Mouse (Mus musculus) hindbrain, embryonic 10.5 days (tissue): ENCODE results near the gene Prps1. TPM values are rescaled to one million over a fixed set of nuclear protein-coding genes. Genes with fewer than 3 reads are reported as not detected.
A peak's percentile ranks its signal among the peaks of the same experiment; 100 is the strongest.
"Not testable (repeated sequence)": the region's sequence is repeated elsewhere in the genome, so short reads cannot be mapped to it uniquely, and the experiment has no call there.

Experiments used
- DNase-seq: peaks from one replicate; pipeline ENCODE4 v3.0.0-alpha.2; 2017; ENCODE audit warnings: low spot score
- H3K27ac ChIP-seq: fragments of 300-500 bp; sonication (generic); 2 replicates; pipeline ENCODE4 v1.5.1; 2016; ENCODE audit warnings: mild to moderate bottlenecking, moderate library complexity
- H3K27me3 ChIP-seq: fragments of 300-500 bp; sonication (generic); 2 replicates; pipeline ENCODE4 v1.6.1; 2016; ENCODE audit warnings: mild to moderate bottlenecking; ENCODE audit not compliant: poor library complexity, insufficient read depth, severe bottlenecking
- H3K36me3 ChIP-seq: fragments of 300-500 bp; sonication (generic); 2 replicates; pipeline ENCODE4 v1.6.1; 2016; ENCODE audit warnings: mild to moderate bottlenecking, moderate library complexity
- H3K4me1 ChIP-seq: fragments of 300-500 bp; sonication (generic); replicated peaks from 2 replicates; pipeline ENCODE4 v1.6.1; 2016; ENCODE audit warnings: mild to moderate bottlenecking
- H3K4me3 ChIP-seq: fragments of 300-500 bp; sonication (generic); 2 replicates; pipeline ENCODE4 v1.5.1; 2016; ENCODE audit warnings: mild to moderate bottlenecking, moderate library complexity
- H3K9me3 ChIP-seq: fragments of 300-500 bp; sonication (generic); 2 replicates; pipeline ENCODE4 v1.6.1; 2016; ENCODE audit warnings: mild to moderate bottlenecking, moderate library complexity
- WGBS: fragments of 180-500 bp; shearing (Covaris S2); methylation state at CpG from one replicate; pipeline ENCODE4 v1.1.7; 2016; 5-methylcytosine and 5-hydroxymethylcytosine counted together
- polyA plus RNA-seq: library from polyadenylated mRNA; unstranded; fragments of >200 nt; fragmentation: Nextera tagmentation; extraction: Ambion mirVana; gene quantifications from 2 replicates; pipeline ENCODE4 v1.2.1, GENCODE M21; 2016

The Prps1 gene
- polyA plus RNA-seq, 1 experiment from 2014 or later = 82.8 TPM

GRCm38 (mm10) chrX:140457502-140457901 lies 1.1 kb downstream of the Prps1 start:
- Histone ChIP-seq H3K27ac (peak overlapping the region; percentile 81; the same call in 1 of the 2 replicates), H3K27me3 (peaks cover 30% of the 10 kb centered on the region)
- DNase-seq = peak; percentile 4

GRCm38 (mm10) chrX:140478231-140478630 lies 21.8 kb downstream of the Prps1 start:
- no peaks in the 10 kb centered on the region for H3K9me3 ChIP-seq
- WGBS = 89% methylated on average over 6 of the region's 6 CpGs
- no peaks in the 10 kb centered on the region for H3K4me1 ChIP-seq
- H3K27ac ChIP-seq = no peak overlapping the region
- H3K4me3 ChIP-seq = no peak overlapping the region
- no peak for DNase-seq
- peaks cover 26% of the 10 kb centered on the region for H3K27me3 ChIP-seq
- peaks cover 20% of the 10 kb centered on the region for H3K36me3 ChIP-seq

More at GRCm38 (mm10) chrX:140457502-140457901, 1.1 kb downstream of the Prps1 start:
- Histone ChIP-seq H3K9me3 (no peaks in the 10 kb centered on the region), H3K36me3 (no peaks in the 10 kb centered on the region), H3K4me1 (no peaks in the 10 kb centered on the region; the same call in 1 of the 2 replicates), H3K4me3 (peak overlapping the region; percentile 61)
- 18% methylated on average over 12 of the region's 12 CpGs for WGBS

- Histone ChIP-seq H3K9me3 (no peaks in the 10 kb centered on the region), H3K4me3 (no peak overlapping the region), H3K36me3 (peaks cover 14% of the 10 kb centered on the region; the same call in 1 of the 2 replicates), H3K27ac (no peak overlapping the region), H3K4me1 (no peaks in the 10 kb centered on the region), H3K27me3 (peaks cover 26% of the 10 kb centered on the region)
- WGBS = 61% methylated on average over 5 of the region's 5 CpGs
- DNase-seq = peak; percentile 20
Measured at GRCm38 (mm10) chrX:140479171-140479570, 22.8 kb downstream of the Prps1 start.

GRCm38 (mm10) chrX:140489174-140489573 lies 32.8 kb downstream of the Prps1 start:
- Histone ChIP-seq H3K4me1 (no peaks in the 10 kb centered on the region), H3K27me3 (peaks cover 52% of the 10 kb centered on the region), H3K4me3 (no peak overlapping the region), H3K36me3 (no peaks in the 10 kb centered on the region), H3K9me3 (no peaks in the 10 kb centered on the region), H3K27ac (no peak overlapping the region)
- WGBS = 93% methylated on average over 1 of the region's 1 CpGs
- no peak for DNase-seq

GRCm38 (mm10) chrX:140490203-140490602 lies 33.8 kb downstream of the Prps1 start:
- no peak overlapping the region for H3K27ac ChIP-seq
- no peaks in the 10 kb centered on the region for H3K36me3 ChIP-seq
- no peak overlapping the region for H3K4me3 ChIP-seq
- no peaks in the 10 kb centered on the region for H3K9me3 ChIP-seq
- DNase-seq = no peak
- 92% methylated on average over 3 of the region's 3 CpGs for WGBS
- H3K4me1 ChIP-seq = no peaks in the 10 kb centered on the region
- H3K27me3 ChIP-seq = peaks cover 60% of the 10 kb centered on the region

GRCm38 (mm10) chrX:140491884-140492571 lies 35.6 kb downstream of the Prps1 start:
- H3K4me1 ChIP-seq = no peaks in the 10 kb centered on the region
- H3K4me3 ChIP-seq = no peak overlapping the region
- no peaks in the 10 kb centered on the region for H3K36me3 ChIP-seq
- no peak overlapping the region for H3K27ac ChIP-seq
- H3K27me3 ChIP-seq = peaks cover 62% of the 10 kb centered on the region
- 62% methylated on average over 10 of the region's 10 CpGs for WGBS
- no peak for DNase-seq
- no peaks in the 10 kb centered on the region for H3K9me3 ChIP-seq

- no peaks in the 10 kb centered on the region for H3K36me3 ChIP-seq
- peaks cover 64% of the 10 kb centered on the region for H3K27me3 ChIP-seq
- H3K4me3 ChIP-seq = no peak overlapping the region
- 68% methylated on average over 7 of the region's 7 CpGs for WGBS
- no peak overlapping the region for H3K27ac ChIP-seq
- no peak for DNase-seq
- H3K9me3 ChIP-seq = no peaks in the 10 kb centered on the region
- H3K4me1 ChIP-seq = no peaks in the 10 kb centered on the region
Measured at GRCm38 (mm10) chrX:140493527-140494029, 37.2 kb downstream of the Prps1 start.

- Histone ChIP-seq H3K4me3 (no peak overlapping the region), H3K4me1 (no peaks in the 10 kb centered on the region), H3K36me3 (no peaks in the 10 kb centered on the region), H3K9me3 (no peaks in the 10 kb centered on the region), H3K27ac (no peak overlapping the region), H3K27me3 (peaks cover 58% of the 10 kb centered on the region)
- no peak for DNase-seq
- 89% methylated on average over 6 of the region's 6 CpGs for WGBS
Measured at GRCm38 (mm10) chrX:140494170-140494569, 37.8 kb downstream of the Prps1 start.

- not testable (repeated sequence) for DNase-seq, H3K9me3 ChIP-seq, H3K4me3 ChIP-seq, H3K4me1 ChIP-seq, H3K27ac ChIP-seq, H3K36me3 ChIP-seq
- WGBS = 80% methylated on average over 4 of the region's 4 CpGs
- peaks cover 56% of the 10 kb centered on the region for H3K27me3 ChIP-seq
Measured at GRCm38 (mm10) chrX:140498431-140498830, 42.0 kb downstream of the Prps1 start.

GRCm38 (mm10) chrX:140500306-140500705 lies 43.9 kb downstream of the Prps1 start:
- Histone ChIP-seq H3K27ac (no peak overlapping the region), H3K36me3 (no peaks in the 10 kb centered on the region), H3K4me1 (no peaks in the 10 kb centered on the region; the same call in 1 of the 2 replicates), H3K27me3 (peaks cover 54% of the 10 kb centered on the region), H3K9me3 (no peaks in the 10 kb centered on the region), H3K4me3 (no peak overlapping the region)
- 85% methylated on average over 5 of the region's 5 CpGs for WGBS
- no peak for DNase-seq

GRCm38 (mm10) chrX:140501401-140502301 lies 45.2 kb downstream of the Prps1 start:
- WGBS = 66% methylated on average over 9 of the region's 9 CpGs
- Histone ChIP-seq H3K27me3 (peaks cover 62% of the 10 kb centered on the region), H3K4me1 (peaks cover 10% of the 10 kb centered on the region; the same call in 1 of the 2 replicates)

GRCm38 (mm10) chrX:140503905-140504304 lies 47.5 kb downstream of the Prps1 start:
- 17% methylated on average over 7 of the region's 7 CpGs for WGBS
- Histone ChIP-seq H3K4me1 (peaks cover 10% of the 10 kb centered on the region; the same call in 1 of the 2 replicates), H3K27ac (no peak overlapping the region), H3K4me3 (no peak overlapping the region), H3K27me3 (peaks cover 75% of the 10 kb centered on the region), H3K9me3 (no peaks in the 10 kb centered on the region), H3K36me3 (no peaks in the 10 kb centered on the region)
- peak; percentile 66 for DNase-seq

More at GRCm38 (mm10) chrX:140501401-140502301, 45.2 kb downstream of the Prps1 start:
- Histone ChIP-seq H3K27ac (no peak overlapping the region), H3K4me3 (no peak overlapping the region), H3K36me3 (no peaks in the 10 kb centered on the region), H3K9me3 (no peaks in the 10 kb centered on the region)
- DNase-seq = no peak
